Mouse (Mus musculus) midbrain, embryonic 11.5 days (tissue): ENCODE results near the gene Scrt2. TPM values are rescaled to one million over a fixed set of nuclear protein-coding genes. Genes with fewer than 3 reads are reported as not detected.

Experiments
- ATAC-seq: fragments of 200-750 bp; cut with Nextera tagmentation; 2 replicates; pipeline ENCODE4 v1.8.0; 2017; ENCODE audit warnings: moderate TSS enrichment, moderate library complexity; ENCODE audit not compliant: low FRiP score
- DNase-seq: peaks from one replicate; pipeline ENCODE4 v3.0.0; 2015; ENCODE audit warnings: low spot score; ENCODE audit errors: missing footprints
- H3K27ac ChIP-seq: fragments of 300-500 bp; sonication (generic); 2 replicates; pipeline ENCODE4 v1.5.1; 2014; ENCODE audit warnings: low read depth, low read length
- H3K27me3 ChIP-seq: fragments of 300-500 bp; sonication (generic); 2 replicates; pipeline ENCODE4 v1.6.1; 2014; ENCODE audit warnings: mild to moderate bottlenecking, low read length, moderate library complexity, mixed read lengths; ENCODE audit not compliant: control insufficient read depth, insufficient read depth
- H3K36me3 ChIP-seq: fragments of 300-500 bp; sonication (generic); 2 replicates; pipeline ENCODE4 v1.6.1; 2014; ENCODE audit warnings: mild to moderate bottlenecking, low read length, moderate library complexity, mixed read lengths; ENCODE audit not compliant: control insufficient read depth, insufficient read depth
- H3K4me1 ChIP-seq: fragments of 300-500 bp; sonication (generic); 2 replicates; pipeline ENCODE4 v1.6.1; 2014; ENCODE audit warnings: low read length; ENCODE audit not compliant: control insufficient read depth, insufficient read depth
- H3K4me2 ChIP-seq: fragments of 300-500 bp; sonication (generic); 2 replicates; pipeline ENCODE4 v1.6.1; 2014; ENCODE audit warnings: mild to moderate bottlenecking, moderate library complexity
- H3K4me3 ChIP-seq: fragments of 300-500 bp; sonication (generic); 2 replicates; pipeline ENCODE4 v1.5.1; 2014; ENCODE audit warnings: low read depth, low read length
- H3K9ac ChIP-seq: fragments of 300-500 bp; sonication (generic); 2 replicates; pipeline ENCODE4 v1.6.1; 2014; ENCODE audit warnings: low read length
- H3K9me3 ChIP-seq: fragments of 300-500 bp; sonication (generic); 2 replicates; pipeline ENCODE4 v1.6.1; 2016; ENCODE audit warnings: low read length; ENCODE audit not compliant: control insufficient read depth
- WGBS: fragments of 180-500 bp; shearing (Covaris S2); extraction: QIAGEN DNeasy Blood & Tissue Kit; methylation state at CpG from one replicate; pipeline ENCODE4 v1.1.7; 2014; 5-methylcytosine and 5-hydroxymethylcytosine counted together
- polyA plus RNA-seq: library from polyadenylated mRNA; unstranded; fragments of >200 nt; fragmentation: Nextera tagmentation; extraction: Ambion mirVana; gene quantifications from 2 replicates; pipeline ENCODE4 v1.2.1, GENCODE M21; 2014

Scrt2 gene
- polyA plus RNA-seq: 10.0 and 11.0 TPM in 2 replicates

GRCm38 (mm10) chr2:152080685-152081541 lies at the start of gene Scrt2:
Gene Scrt2, plus strand, starts transcription at chr2:152081529.
- Histone ChIP-seq H3K9ac (peak within 1 kb of the TSS; percentile 91), H3K27me3 (peaks cover 2% of the 10 kb centered on the region; the same call in 1 of the 2 replicates), H3K4me3 (peak within 1 kb of the TSS; percentile 73), H3K4me2 (peak within 1 kb of the TSS; percentile 83), H3K27ac (peak within 1 kb of the TSS; percentile 91), H3K36me3 (no peaks in the 10 kb centered on the region), H3K9me3 (no peaks in the 10 kb centered on the region), H3K4me1 (peaks cover 6% of the 10 kb centered on the region; the same call in 1 of the 2 replicates)
- 2% methylated on average over 24 of the region's 24 CpGs for WGBS
- peak; percentile 71 for ATAC-seq
- peak; percentile 96 for DNase-seq

- H3K4me1 ChIP-seq: no peaks in the 10 kb centered on the region
Measured at GRCm38 (mm10) chr2:152040101-152040500, 41.2 kb upstream of the Scrt2 start.

DNA sequence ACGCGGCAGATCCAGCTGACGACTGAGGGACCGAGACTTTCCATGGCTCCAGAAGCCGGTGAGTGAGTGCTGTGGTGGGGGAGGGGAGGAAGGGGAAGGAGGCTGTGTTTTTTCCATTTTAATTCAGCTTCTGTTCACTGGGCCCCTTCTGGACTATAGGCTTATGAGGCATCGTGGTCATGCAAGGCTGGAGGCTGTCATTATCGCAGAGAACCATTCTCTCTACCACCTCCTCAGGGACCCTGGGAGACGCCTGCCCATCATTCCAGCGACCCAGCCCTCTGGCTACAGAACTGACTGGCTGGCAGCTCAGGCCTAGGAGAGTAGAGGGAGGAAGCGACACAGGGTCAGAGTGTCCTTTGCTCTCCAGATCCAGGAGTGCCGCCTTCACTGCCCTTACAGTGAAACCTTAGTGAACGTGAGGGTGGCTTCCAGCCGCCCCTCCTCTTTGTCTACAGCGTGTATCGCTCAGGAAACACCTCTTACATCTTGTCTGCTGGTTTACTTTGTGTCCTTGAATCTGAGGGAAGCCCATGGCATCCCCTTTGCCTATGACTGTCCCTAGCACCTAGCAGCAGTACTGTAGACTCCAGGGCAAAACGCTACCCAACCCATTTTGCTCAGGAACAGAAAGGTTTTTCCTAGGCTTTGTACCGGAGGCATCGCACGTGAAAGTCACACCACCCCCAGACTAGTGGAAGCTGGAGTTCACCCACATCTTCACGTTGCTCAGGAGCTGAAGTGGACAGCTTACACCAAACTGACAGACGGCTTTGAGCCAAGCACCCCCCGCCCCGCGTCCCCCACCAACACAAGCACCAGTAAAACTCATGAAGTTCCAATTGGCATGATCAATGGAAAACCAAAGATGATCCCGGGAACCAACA lies 34.0 kb upstream of the Scrt2 start:
- Histone ChIP-seq H3K36me3 (no peaks in the 10 kb centered on the region), H3K4me2 (peak overlapping the region; percentile 93; the same call in 1 of the 2 replicates), H3K27ac (peak overlapping the region; percentile 78), H3K9ac (peak overlapping the region; percentile 79; the same call in 1 of the 2 replicates), H3K27me3 (peaks cover 18% of the 10 kb centered on the region), H3K9me3 (no peaks in the 10 kb centered on the region), H3K4me1 (peaks cover 37% of the 10 kb centered on the region), H3K4me3 (no peak overlapping the region)
- DNase-seq: peak; percentile 95
- peak; percentile 63 for ATAC-seq
- WGBS: 2% methylated on average over 25 of the region's 25 CpGs

More at GRCm38 (mm10) chr2:152040101-152040500, 41.2 kb upstream of the Scrt2 start:
- no peak overlapping the region for H3K27ac ChIP-seq
- H3K9ac ChIP-seq: no peak overlapping the region
- peak; percentile 57 for DNase-seq
- no peak overlapping the region for H3K4me3 ChIP-seq
- no peak for ATAC-seq
- no peaks in the 10 kb centered on the region for H3K27me3 ChIP-seq
- H3K36me3 ChIP-seq: no peaks in the 10 kb centered on the region
- H3K9me3 ChIP-seq: no peaks in the 10 kb centered on the region
- H3K4me2 ChIP-seq: no peak overlapping the region

GRCm38 (mm10) chr2:152048003-152048980 lies 33.0 kb upstream of the Scrt2 start:
- H3K36me3 ChIP-seq: no peaks in the 10 kb centered on the region
- H3K4me1 ChIP-seq: peaks cover 37% of the 10 kb centered on the region
- no peaks in the 10 kb centered on the region for H3K9me3 ChIP-seq
- peak overlapping the region; percentile 79 for H3K9ac ChIP-seq
- peaks cover 18% of the 10 kb centered on the region for H3K27me3 ChIP-seq
- peak overlapping the region; percentile 35 for H3K4me3 ChIP-seq
- WGBS: 1% methylated on average over 71 of the region's 82 CpGs
- peak; percentile 93 for DNase-seq
- peak overlapping the region; percentile 78 for H3K27ac ChIP-seq
- peak; percentile 68 for ATAC-seq
- H3K4me2 ChIP-seq: peak overlapping the region; percentile 93

DNA sequence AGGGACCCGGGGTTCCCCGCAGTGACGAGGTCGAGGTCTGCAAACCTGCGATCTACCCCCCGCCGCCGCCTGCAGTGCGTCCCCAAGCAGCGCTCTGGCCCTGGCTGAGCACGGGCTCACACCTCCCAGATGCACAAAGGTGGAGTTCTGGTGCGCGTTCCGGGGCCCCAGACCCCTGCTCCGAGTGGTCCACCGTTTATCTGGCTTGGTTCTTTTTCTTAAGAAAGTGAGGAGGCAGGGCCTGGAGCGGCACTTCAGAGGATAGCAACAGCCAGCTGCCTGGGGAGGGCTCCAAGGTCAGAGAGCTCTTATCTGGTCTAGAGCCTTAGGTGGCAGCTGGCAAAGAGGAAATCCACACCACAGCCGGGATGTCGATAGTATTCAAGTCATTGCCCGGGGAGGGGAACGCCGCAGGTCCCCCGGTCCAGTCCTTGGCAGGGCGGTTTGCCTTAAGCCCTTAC lies 32.3 kb upstream of the Scrt2 start:
- H3K9ac ChIP-seq: peak overlapping the region; percentile 79
- H3K9me3 ChIP-seq: no peaks in the 10 kb centered on the region
- H3K4me1 ChIP-seq: peaks cover 37% of the 10 kb centered on the region
- ATAC-seq (peak; percentile 46), DNase-seq (peak; percentile 97)
- no peaks in the 10 kb centered on the region for H3K36me3 ChIP-seq
- peaks cover 18% of the 10 kb centered on the region for H3K27me3 ChIP-seq
- under 1% methylated on average over 24 of the region's 24 CpGs for WGBS
- H3K4me3 ChIP-seq: peak overlapping the region; percentile 35
- H3K27ac ChIP-seq: peak overlapping the region; percentile 78
- peak overlapping the region; percentile 93 for H3K4me2 ChIP-seq

DNA sequence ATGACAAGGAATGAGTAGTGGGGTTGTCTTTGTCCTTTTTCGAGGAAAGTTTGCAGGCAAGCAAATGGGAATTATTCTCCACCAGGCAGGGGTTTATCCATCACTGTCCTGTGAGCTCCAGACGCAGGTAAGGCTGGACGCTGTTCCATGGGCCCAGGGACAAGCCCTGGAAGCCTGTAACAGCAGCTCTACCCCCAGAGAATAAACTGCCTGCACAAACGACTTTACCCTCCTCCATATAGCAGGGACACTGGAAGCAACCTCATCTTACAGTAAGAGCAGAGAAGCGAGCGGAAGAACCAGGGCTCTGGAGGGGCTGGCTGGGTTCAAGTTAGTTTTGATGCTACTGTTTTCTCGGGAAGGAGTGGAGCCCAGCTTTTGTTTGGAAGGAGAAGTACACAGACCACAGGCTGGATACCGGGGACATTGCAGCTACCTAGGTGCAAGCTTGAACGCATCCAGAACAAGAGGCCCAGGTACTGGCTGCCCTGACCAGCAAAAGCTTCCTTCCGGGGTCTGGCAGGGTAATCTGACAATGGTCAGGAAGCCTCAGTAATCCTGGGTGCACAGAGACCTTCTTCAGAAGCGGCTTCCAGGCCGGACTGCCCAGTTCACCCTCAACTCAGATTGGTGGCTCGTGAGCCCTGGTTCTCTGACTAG lies 31.6 kb upstream of the Scrt2 start:
- WGBS: 5% methylated on average over 13 of the region's 13 CpGs

DNA sequence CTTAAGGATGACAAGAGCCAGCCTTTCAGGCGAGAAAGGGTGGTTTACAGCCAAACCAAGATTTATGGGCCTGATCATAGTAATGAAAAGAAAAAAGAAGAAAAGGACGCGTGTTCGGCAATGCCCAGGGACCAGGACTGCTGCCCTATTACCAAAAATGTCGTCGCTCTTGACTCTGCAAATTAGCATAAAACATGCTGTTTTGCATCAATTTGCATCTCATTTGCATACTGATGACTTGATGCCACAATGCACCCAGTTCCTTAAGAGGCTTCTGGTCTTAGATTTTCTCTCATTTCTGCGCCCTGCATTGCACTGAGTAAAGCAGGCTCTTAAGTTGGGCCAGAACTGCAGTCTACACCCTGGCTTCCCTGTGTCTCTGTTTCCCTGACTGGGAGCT lies 31.0 kb upstream of the Scrt2 start:
- 4% methylated on average over 7 of the region's 7 CpGs for WGBS
- H3K4me3 ChIP-seq: no peak overlapping the region
- H3K4me1 ChIP-seq: peaks cover 37% of the 10 kb centered on the region

More for the DNA sequence above, 31.6 kb upstream of the Scrt2 start:
- DNase-seq: peak; percentile 96
- peak overlapping the region; percentile 35; the same call in 1 of the 2 replicates for H3K4me3 ChIP-seq
- no peaks in the 10 kb centered on the region for H3K9me3 ChIP-seq
- H3K27ac ChIP-seq: peak overlapping the region; percentile 78
- H3K9ac ChIP-seq: peak overlapping the region; percentile 79
- H3K4me2 ChIP-seq: peak overlapping the region; percentile 93
- peaks cover 18% of the 10 kb centered on the region for H3K27me3 ChIP-seq
- peaks cover 37% of the 10 kb centered on the region for H3K4me1 ChIP-seq
- H3K36me3 ChIP-seq: no peaks in the 10 kb centered on the region
- no peak for ATAC-seq

More for the DNA sequence above, 31.0 kb upstream of the Scrt2 start:
- Histone ChIP-seq H3K9ac (peak overlapping the region; percentile 36), H3K9me3 (no peaks in the 10 kb centered on the region), H3K27ac (peak overlapping the region; percentile 78), H3K4me2 (peak overlapping the region; percentile 93), H3K36me3 (no peaks in the 10 kb centered on the region), H3K27me3 (peaks cover 18% of the 10 kb centered on the region)
- ATAC-seq: peak; percentile 15; the same call in 1 of the 2 replicates
- DNase-seq: peak; percentile 91
